Mouse (Mus musculus) midbrain, embryonic 13.5 days (tissue): ENCODE results near the gene Sash1. TPM values are rescaled to one million over a fixed set of nuclear protein-coding genes. Genes with fewer than 3 reads are reported as not detected.

Experiments used
- ATAC-seq: fragments of 200-750 bp; cut with Nextera tagmentation; 2 replicates; pipeline ENCODE4 v1.8.0; 2017; ENCODE audit warnings: mild to moderate bottlenecking, moderate TSS enrichment, moderate library complexity
- H3K27ac ChIP-seq: fragments of 300-500 bp; sonication (generic); 2 replicates; pipeline ENCODE4 v1.5.1; 2015; ENCODE audit warnings: inconsistent platforms, mild to moderate bottlenecking, moderate library complexity
- H3K27me3 ChIP-seq: fragments of 300-500 bp; sonication (generic); 2 replicates; pipeline ENCODE4 v1.6.1; 2015; ENCODE audit warnings: mild to moderate bottlenecking, inconsistent platforms
- H3K36me3 ChIP-seq: fragments of 300-500 bp; sonication (generic); 2 replicates; pipeline ENCODE4 v1.6.1; 2015; ENCODE audit warnings: mild to moderate bottlenecking, inconsistent platforms
- H3K4me1 ChIP-seq: fragments of 300-500 bp; sonication (generic); replicated peaks from 2 replicates; pipeline ENCODE4 v1.6.1; 2015; ENCODE audit warnings: inconsistent platforms
- H3K4me2 ChIP-seq: fragments of 300-500 bp; sonication (generic); replicated peaks from 2 replicates; pipeline ENCODE4 v1.6.1; 2015; ENCODE audit warnings: moderate library complexity, mild to moderate bottlenecking, inconsistent platforms
- H3K4me3 ChIP-seq: fragments of 300-500 bp; sonication (generic); replicated peaks from 2 replicates; pipeline ENCODE4 v1.5.1; 2015; ENCODE audit warnings: mild to moderate bottlenecking, inconsistent platforms
- H3K9ac ChIP-seq: fragments of 300-500 bp; sonication (generic); replicated peaks from 2 replicates; pipeline ENCODE4 v1.6.1; 2015; ENCODE audit warnings: mild to moderate bottlenecking, inconsistent platforms
- H3K9me3 ChIP-seq: fragments of 300-500 bp; sonication (generic); 2 replicates; pipeline ENCODE4 v1.6.1; 2016; ENCODE audit warnings: mild to moderate bottlenecking, inconsistent platforms
- WGBS: fragments of 180-500 bp; shearing (Covaris S2); methylation state at CpG from one replicate; pipeline ENCODE4 v1.1.7; 2015; 5-methylcytosine and 5-hydroxymethylcytosine counted together
- polyA plus RNA-seq: library from polyadenylated mRNA; unstranded; fragments of >200 nt; fragmentation: Nextera tagmentation; extraction: Ambion mirVana; gene quantifications from 2 replicates; pipeline ENCODE4 v1.2.1, GENCODE M21; 2015

The Sash1 gene
- polyA plus RNA-seq, 1 experiment from 2014 or later, result 4.5 TPM

DNA sequence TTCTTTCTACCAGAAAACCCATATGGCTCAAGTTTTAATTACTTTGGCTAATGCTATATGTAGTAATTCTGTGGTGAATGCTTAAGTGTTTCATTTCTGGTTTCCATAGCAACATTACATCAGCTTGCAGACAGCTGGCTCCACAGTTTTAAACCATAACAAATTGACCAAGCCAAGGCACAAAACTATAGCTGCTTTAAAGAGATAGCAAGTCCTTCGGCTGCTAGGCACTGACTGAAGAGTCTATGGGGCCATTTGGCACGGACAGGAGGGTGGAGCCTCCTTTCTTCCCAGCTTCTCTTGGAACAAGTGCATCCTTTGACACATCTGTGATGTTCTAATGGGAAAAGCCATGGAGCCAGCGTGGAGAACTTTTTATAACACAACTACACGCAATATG lies 125.3 kb downstream of the Sash1 start:
- H3K4me2 ChIP-seq, result peak overlapping the region; percentile 52
- H3K4me1 ChIP-seq, result peaks cover 71% of the 10 kb centered on the region
- 6% methylated on average over 4 of the region's 4 CpGs for whole genome bisulfite sequencing

DNA sequence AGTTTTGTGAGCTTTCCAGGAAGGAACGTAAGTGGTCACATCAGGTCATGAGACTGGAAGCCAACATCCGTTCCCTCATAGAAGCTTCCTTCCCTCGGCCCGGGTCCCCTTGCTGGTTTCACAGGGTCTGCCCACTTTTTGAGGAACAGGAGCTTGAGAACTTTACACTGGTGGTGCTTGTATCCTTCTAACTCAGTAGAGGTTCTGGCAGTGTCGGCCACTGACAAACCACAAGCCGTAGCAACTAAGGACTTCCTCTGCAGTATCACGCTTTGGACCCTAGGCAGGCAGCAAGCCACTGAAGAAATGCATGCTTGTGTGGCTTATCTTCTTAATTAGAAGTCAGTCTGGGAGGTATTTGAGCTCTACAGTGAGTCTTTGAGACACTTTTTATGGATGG lies 126.6 kb downstream of the Sash1 start:
- no peak overlapping the region for H3K4me2 ChIP-seq
- no peaks in the 10 kb centered on the region for H3K36me3 ChIP-seq
- no peaks in the 10 kb centered on the region for H3K27me3 ChIP-seq
- no peak overlapping the region for H3K27ac ChIP-seq
- no peak overlapping the region for H3K4me3 ChIP-seq
- H3K9ac ChIP-seq, result no peak overlapping the region
- WGBS, result 91% methylated on average over 7 of the region's 7 CpGs
- H3K9me3 ChIP-seq, result no peaks in the 10 kb centered on the region
- peaks cover 72% of the 10 kb centered on the region for H3K4me1 ChIP-seq
- no peak for ATAC-seq

More for the DNA sequence above, 125.3 kb downstream of the Sash1 start:
- Histone ChIP-seq H3K36me3 (no peaks in the 10 kb centered on the region), H3K27ac (peak overlapping the region; percentile 20), H3K9ac (no peak overlapping the region), H3K9me3 (no peaks in the 10 kb centered on the region), H3K4me3 (peak overlapping the region; percentile 33), H3K27me3 (no peaks in the 10 kb centered on the region)
- ATAC-seq, result peak; percentile 66

DNA sequence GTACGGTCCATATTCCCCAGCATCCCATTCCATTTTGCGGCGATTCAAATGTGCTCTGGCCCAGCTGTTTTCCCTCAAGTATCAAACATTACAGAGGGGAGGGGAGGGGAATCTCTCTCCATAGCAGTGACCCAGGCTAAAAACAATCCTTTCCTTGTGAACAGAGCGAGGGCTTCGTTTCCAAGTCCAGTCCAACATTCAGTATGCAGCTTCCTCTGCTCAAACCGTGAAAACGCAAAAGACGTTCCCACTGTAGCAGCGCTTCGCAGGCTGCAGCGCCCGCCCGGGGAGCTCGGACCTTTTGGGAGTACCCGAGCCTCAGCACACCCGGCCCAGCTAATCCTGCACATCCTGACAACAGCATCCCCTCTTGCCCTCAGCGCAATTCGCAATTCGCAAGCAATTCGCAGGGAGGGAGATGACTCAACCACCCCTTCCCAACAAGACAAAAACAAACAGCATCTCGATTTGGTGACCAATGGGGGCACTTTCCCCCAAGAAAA lies 128.4 kb downstream of the Sash1 start:
- H3K4me3 ChIP-seq, result peak overlapping the region; percentile 22
- no peaks in the 10 kb centered on the region for H3K9me3 ChIP-seq
- no peaks in the 10 kb centered on the region for H3K27me3 ChIP-seq
- H3K36me3 ChIP-seq, result 0 out of 2 replicates have a peak, but pooled peaks cover 2% of the 10 kb centered on the region
- H3K27ac ChIP-seq, result peak overlapping the region; percentile 74
- H3K4me2 ChIP-seq, result peak overlapping the region; percentile 52
- peaks cover 63% of the 10 kb centered on the region for H3K4me1 ChIP-seq
- H3K9ac ChIP-seq, result peak overlapping the region; percentile 59
- peak; percentile 55 for ATAC-seq
- WGBS, result 5% methylated on average over 21 of the region's 21 CpGs

DNA sequence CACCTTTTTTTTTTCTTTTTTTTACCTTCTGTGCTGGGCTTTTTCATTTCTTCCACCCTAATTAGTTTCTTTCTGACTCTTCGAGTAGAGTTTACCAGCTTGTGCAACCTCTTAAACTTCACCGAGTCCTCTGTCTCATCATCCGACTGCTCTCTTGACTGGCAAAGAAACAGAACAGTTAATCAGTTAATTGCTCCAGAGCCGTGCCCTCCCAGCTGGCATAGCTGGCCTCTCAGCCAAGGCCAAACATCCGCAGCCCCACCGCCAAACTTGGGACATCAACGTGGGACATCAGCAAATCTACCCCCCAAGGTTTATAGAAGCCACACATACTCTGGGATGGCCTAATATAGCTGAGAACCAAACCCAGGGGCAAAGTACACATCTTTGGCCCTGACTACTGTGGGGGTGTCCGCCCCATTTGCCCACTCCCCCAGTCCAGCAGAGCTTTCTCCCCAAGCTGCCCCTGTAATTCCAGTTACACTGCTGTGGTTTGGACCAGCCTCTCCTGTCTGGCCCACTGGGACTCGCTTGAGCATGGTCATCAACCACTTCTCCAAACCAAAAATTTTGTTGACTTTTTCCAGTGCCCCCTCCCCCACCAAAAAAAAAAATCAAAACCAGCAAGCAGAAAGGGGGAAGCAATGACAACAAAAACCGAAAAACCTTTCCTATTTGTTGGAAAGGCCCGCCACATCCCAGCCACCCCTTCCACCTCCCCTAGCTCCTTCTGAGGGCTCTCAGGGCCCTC lies 129.1 kb downstream of the Sash1 start:
- Histone ChIP-seq H3K9me3 (no peaks in the 10 kb centered on the region), H3K4me2 (peak overlapping the region; percentile 52), H3K36me3 (0 out of 2 replicates have a peak, but pooled peaks cover 2% of the 10 kb centered on the region), H3K27ac (peak overlapping the region; percentile 74), H3K27me3 (no peaks in the 10 kb centered on the region), H3K4me3 (peak overlapping the region; percentile 22), H3K4me1 (peaks cover 58% of the 10 kb centered on the region), H3K9ac (peak overlapping the region; percentile 59)
- 69% methylated on average over 11 of the region's 11 CpGs for WGBS
- no peak for ATAC-seq

DNA sequence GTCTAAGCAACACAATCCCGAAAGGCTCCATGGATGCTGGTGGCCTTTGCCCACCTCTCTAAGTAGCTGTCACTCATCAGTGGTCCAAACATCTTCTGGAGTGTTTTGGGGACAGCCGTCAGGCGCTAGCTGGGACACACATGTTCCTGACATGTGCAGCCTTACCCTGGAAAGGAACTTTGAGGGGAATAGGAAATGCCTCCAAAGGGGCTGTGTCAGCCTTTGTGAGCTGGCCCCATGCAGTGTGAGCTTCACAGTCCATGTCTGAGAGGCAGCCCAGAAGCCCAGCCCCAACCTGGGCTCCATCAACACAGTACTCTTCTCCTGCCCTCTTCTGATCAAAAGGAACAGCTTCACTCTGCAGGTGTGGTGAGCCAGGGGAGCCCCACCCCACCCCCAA lies 132.5 kb downstream of the Sash1 start:
- ATAC-seq, result no peak
- H3K9ac ChIP-seq, result no peak overlapping the region
- H3K36me3 ChIP-seq, result peaks cover 15% of the 10 kb centered on the region
- H3K27me3 ChIP-seq, result no peaks in the 10 kb centered on the region
- H3K4me2 ChIP-seq, result no peak overlapping the region
- 91% methylated on average over 3 of the region's 3 CpGs for WGBS
- peaks cover 44% of the 10 kb centered on the region for H3K4me1 ChIP-seq
- H3K4me3 ChIP-seq, result no peak overlapping the region
- no peak overlapping the region for H3K27ac ChIP-seq
- no peaks in the 10 kb centered on the region; the same call in 1 of the 2 replicates for H3K9me3 ChIP-seq

DNA sequence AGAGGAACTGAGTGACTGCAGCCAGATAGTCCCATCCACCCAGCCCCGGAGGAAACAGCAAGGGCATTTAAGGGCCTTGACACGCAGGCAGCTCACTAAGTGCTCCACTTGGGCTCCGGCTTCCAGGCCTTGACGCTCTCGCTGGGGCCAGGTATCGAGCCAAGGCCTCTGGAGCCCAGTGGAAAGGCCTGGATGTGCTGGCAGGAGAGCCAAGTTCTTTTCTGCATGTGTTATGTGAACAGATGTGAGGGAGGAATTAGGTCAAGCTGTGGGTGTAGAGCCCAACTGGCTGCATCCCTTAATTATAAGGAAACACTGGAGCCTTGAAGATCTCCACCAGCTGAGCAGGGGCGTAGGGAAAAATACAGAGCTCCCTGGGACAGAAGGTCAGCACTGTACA lies 133.4 kb downstream of the Sash1 start:
- Histone ChIP-seq H3K4me1 (peaks cover 45% of the 10 kb centered on the region), H3K9me3 (no peaks in the 10 kb centered on the region; the same call in 1 of the 2 replicates), H3K4me2 (no peak overlapping the region), H3K27me3 (no peaks in the 10 kb centered on the region), H3K27ac (no peak overlapping the region), H3K9ac (no peak overlapping the region), H3K36me3 (peaks cover 15% of the 10 kb centered on the region), H3K4me3 (no peak overlapping the region)
- no peak for ATAC-seq
- WGBS, result 82% methylated on average over 7 of the region's 7 CpGs

DNA sequence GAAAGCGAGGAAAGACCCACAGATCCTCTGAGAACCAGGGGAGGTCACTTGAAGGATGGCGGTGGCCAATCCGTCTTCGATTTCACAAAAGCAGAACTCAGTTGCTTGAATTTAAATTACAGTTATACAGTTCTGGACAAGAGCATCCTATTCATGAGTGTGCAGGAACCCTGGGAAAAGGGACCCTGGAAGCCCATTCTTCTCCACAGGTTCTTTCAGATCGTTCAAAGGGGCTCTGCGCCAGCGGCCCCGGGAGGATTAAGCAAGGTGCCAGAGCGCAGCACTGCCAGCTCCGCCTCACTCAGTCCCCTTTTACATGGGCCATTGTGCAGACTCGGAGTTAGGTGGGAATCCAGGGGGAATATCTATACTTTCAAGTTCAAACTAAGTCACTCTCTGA lies 136.3 kb downstream of the Sash1 start:
- ATAC-seq, result no peak
- WGBS, result 21% methylated on average over 11 of the region's 11 CpGs

DNA sequence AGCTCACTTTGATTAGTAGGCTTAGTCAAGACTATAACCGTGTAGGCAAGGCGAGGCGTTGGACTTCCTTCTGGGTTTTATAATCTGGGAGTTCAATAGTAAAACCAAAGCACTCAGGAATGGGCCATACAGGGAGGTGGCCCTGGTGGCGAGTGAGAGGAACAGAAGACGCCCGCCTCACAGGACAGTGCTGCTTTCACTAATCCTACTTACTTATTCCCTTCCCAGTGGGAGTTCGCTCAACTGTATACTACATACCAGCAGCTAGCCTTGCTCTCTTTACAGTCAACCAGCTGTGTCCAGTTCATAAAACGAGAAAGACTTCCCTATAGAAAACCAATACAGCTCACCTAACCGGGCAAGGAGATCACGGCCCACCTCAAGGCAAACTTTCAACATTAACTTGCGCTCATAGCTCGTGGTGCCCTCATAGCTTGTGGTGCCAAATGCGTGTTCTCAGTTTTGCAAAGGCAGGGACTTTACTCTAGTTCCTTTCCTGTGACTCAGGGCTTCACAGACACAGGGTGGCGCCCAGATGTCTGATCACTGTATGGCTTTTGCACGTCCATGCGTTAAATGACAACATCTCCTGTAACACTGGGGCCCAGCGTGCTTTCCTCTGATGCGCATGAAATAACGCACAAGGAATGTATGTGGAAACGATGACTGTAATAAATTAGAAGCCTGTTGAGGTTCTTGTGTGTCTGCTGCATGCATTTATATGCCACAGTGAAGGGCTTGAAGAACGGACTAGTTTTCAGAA lies 138.2 kb downstream of the Sash1 start:
- Histone ChIP-seq H3K4me2 (no peak overlapping the region), H3K36me3 (peaks cover 13% of the 10 kb centered on the region), H3K27me3 (no peaks in the 10 kb centered on the region), H3K27ac (no peak overlapping the region), H3K9me3 (no peaks in the 10 kb centered on the region; the same call in 1 of the 2 replicates), H3K4me1 (peaks cover 31% of the 10 kb centered on the region), H3K9ac (no peak overlapping the region), H3K4me3 (no peak overlapping the region)
- WGBS, result 59% methylated on average over 21 of the region's 21 CpGs
- ATAC-seq, result peak; percentile 76

More for the DNA sequence above, 136.3 kb downstream of the Sash1 start:
- H3K9me3 ChIP-seq, result no peaks in the 10 kb centered on the region; the same call in 1 of the 2 replicates
- peaks cover 15% of the 10 kb centered on the region for H3K36me3 ChIP-seq
- no peak overlapping the region for H3K27ac ChIP-seq
- no peak overlapping the region for H3K9ac ChIP-seq
- no peaks in the 10 kb centered on the region for H3K27me3 ChIP-seq
- H3K4me2 ChIP-seq, result no peak overlapping the region
- H3K4me3 ChIP-seq, result no peak overlapping the region
- H3K4me1 ChIP-seq, result peaks cover 32% of the 10 kb centered on the region

DNA sequence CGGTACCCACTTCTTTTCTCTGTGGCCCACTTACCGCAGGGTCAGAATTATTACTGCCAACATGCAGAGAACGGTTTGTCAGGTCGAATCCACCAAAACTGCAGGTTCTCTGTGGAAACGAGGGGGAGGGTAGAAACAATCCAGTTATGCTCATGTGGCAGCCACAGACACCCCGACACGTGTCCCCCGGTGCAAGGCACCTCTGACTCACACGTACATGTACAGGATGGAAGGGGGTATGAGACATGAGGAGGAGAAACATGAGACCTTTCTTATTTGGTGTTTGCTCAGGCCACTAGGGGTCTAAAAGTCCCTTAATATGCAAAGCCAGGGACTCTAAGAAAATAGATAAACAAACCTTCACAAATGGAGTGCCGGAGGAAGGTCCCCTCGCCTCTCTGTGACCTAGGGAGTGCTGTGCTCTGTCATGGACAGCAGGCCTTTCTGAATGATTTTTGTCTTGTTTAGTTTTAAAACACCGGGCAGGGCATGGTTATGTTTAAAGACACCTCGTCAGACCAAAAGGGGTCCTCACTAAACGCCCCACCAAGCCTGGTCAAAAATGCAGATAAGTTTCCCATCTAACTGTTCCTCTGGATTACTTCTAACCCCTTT lies 139.7 kb downstream of the Sash1 start:
- Histone ChIP-seq H3K27me3 (no peaks in the 10 kb centered on the region), H3K27ac (no peak overlapping the region), H3K9ac (no peak overlapping the region), H3K9me3 (no peaks in the 10 kb centered on the region; the same call in 1 of the 2 replicates), H3K4me1 (peaks cover 27% of the 10 kb centered on the region), H3K4me2 (no peak overlapping the region), H3K4me3 (no peak overlapping the region), H3K36me3 (peaks cover 17% of the 10 kb centered on the region)
- no peak for ATAC-seq
- WGBS, result 81% methylated on average over 14 of the region's 14 CpGs

DNA sequence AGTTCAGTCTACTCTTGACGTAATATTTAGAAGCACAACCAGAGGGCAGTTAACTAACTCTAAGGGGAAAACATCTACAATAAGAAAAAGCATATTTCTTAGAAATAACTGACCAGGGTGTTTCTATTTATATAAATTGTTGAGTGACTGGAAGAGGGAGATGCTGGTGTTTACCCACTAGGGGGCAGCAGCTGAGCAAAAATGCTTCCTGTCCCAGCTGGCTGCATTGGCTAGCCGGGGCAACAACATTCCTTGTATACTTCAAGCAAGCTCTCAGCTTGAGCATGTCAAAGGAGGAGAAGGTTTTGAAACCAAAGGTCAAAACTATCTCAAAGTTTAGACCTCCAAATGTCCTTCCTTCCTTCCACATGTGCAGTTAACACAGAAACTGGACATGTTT lies 143.0 kb downstream of the Sash1 start:
- Histone ChIP-seq H3K4me2 (no peak overlapping the region), H3K4me3 (no peak overlapping the region), H3K27me3 (no peaks in the 10 kb centered on the region), H3K27ac (no peak overlapping the region), H3K9ac (no peak overlapping the region), H3K4me1 (peaks cover 11% of the 10 kb centered on the region), H3K36me3 (peaks cover 40% of the 10 kb centered on the region), H3K9me3 (no peaks in the 10 kb centered on the region)
- 44% methylated on average over 2 of the region's 2 CpGs for WGBS
- ATAC-seq, result no peak

DNA sequence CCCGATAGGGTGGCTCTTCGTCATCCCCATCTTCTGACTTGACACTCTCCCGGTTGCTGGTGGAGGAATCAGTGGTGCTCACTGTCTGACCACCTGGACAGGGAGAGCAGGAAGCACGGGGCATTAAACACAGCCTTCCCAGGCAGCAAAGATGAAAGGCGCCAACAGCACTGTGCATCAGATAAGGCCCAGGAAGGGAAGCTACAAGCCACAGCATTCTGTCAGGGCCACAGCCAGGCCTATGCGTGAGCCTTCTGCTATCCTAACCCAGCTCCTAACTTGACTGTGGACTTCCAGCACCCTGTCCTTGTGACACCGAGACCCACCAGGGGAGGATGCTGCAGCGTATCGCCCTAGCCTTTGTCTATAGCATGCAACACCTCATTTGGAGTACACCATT lies 144.4 kb downstream of the Sash1 start:
- Histone ChIP-seq H3K27me3 (no peaks in the 10 kb centered on the region), H3K4me3 (no peak overlapping the region), H3K27ac (no peak overlapping the region), H3K9ac (no peak overlapping the region), H3K4me1 (0 out of 2 replicates have a peak, but pooled peaks cover 2% of the 10 kb centered on the region), H3K4me2 (no peak overlapping the region), H3K36me3 (peaks cover 46% of the 10 kb centered on the region), H3K9me3 (no peaks in the 10 kb centered on the region)
- 99% methylated on average over 9 of the region's 9 CpGs for WGBS
- ATAC-seq, result no peak; the same call in 1 of the 2 replicates

DNA sequence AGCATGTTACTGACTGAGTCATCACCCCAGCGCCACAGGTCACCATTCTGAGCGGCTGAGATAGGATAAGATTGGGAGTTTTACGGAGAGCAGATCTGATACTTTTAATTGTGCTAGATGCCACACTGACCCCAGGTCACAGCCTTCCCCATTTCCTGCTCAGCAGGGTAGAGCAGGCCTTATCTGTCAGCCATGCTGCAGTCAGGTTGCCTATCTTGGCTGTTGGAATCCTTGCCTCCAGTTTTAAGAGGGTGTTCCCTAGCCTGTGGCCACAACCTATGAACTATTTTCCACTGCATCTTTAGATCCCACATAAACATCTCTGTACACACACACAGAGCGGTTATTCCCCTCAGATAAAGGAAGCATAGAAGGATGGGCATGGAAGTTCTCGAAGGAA lies 145.1 kb downstream of the Sash1 start:
- ATAC-seq, result no peak
- H3K36me3 ChIP-seq, result peaks cover 46% of the 10 kb centered on the region

More for the DNA sequence above, 145.1 kb downstream of the Sash1 start:
- H3K4me1 ChIP-seq, result no peaks in the 10 kb centered on the region
- H3K4me2 ChIP-seq, result no peak overlapping the region
- no peaks in the 10 kb centered on the region for H3K27me3 ChIP-seq
- H3K9ac ChIP-seq, result no peak overlapping the region
- H3K9me3 ChIP-seq, result no peaks in the 10 kb centered on the region
- H3K27ac ChIP-seq, result no peak overlapping the region
- no peak overlapping the region for H3K4me3 ChIP-seq
- 92% methylated on average over 5 of the region's 5 CpGs for WGBS
